Mouse (Mus musculus) left cerebral cortex, adult 18-20 months (tissue): ENCODE results near the gene Asprv1. TPM values are rescaled to one million over a fixed set of nuclear protein-coding genes. Genes with fewer than 3 reads are reported as not detected.

ENCODE experiments used
- DNase-seq, 2 experiments: peaks; one replicate each; pipeline ENCODE4 v3.0.0; 2021 to 2022; ENCODE audit warnings: low spot score in 2 of 2, mixed read lengths in 1 of 2
- total RNA-seq, 2 experiments: library from RNA; stranded (reverse); gene quantifications; 2 replicates each; pipeline ENCODE4 v1.2.3; 2021

The Asprv1 gene
- total RNA-seq, 2 experiments from 2014 or later: 1.4 to 1.7 TPM

DNA sequence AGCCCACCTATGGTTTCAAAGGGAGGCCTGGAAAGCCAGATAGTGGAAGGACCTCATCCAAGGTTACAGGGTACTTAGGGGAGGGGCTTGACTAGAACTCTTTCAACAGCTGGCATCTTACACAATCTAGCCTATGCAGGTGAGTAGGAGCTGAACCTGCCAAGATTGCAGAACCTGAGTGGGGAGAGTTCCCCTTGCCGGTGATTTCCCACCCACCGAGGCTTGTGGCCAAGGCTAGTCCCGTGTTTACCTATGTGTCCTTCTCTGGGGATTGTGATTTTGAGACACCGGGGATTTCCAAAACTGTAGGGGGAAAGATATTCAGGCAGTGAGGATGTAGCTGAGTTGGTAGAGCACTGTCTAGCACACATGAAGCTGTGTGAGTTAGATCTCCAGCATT, 12.7 kb upstream of the Asprv1 start:
- DNase-seq: no peak

DNA sequence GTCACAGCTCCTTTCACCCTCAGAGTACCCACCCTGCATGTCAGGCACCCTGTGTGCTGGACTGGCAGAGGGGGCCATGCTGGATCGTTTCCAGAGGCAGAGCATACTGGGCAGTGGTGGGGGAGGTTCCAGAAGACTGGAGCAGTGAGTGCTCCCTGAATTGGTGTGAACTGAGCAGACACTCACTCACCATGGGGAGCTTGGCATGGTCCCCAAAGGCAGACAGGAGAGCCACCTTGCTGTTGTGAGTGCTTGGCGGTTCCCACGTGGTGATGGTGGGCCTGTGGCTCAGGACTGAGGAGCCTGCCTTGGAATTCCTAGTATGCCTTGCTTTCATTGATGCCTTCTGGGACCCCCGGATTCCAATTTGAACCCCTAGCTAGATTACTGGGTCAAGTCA, 4.8 kb upstream of the Asprv1 start:
- DNase-seq: no peak

DNA sequence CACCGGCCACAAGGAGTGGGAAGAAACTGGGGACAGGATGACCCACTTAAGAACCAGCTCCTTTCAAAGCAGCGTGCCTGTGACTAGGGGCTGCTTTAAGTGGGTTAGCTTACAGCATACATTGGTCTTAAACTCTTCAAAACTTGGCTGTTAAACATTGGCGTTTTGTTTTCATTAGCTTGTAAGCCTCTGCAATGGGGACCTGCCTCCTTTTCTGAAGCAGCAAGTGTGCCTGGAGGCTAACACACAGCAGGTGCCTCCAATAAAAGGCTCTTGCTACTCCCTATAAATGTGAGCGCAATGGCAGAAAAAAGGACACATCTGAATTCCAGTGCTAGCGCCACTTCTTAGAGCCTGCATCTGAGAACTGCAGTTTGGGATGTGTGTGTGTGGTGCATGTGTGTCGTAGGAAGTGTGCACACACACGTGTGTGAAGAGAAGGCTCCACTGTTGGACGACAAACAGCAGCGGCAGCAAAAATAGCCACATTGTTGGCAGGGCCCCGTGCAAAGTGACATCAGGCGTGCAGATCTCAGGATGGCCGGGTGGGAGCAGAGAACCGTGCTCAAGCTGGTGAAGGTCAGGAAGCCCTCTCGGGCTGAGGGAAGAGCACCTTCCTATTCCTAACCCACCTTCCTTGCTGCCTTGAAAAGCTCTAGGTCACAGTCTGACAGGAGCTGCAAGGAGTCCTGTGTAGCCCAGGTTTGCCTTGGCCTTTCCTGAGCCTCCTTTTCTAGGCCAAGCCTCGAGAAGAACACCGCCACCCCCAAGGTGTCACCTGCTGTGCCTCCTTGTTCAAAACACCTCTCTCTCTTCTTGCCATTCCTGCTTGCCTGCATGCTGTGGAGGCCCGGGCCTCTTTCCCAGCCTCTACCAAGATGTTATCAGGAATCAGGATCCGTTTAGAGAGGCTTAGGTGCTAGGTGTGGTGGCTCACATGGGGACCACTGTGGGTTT, 3.6 kb upstream of the Asprv1 start:
- peak; percentile 25 to 46 for DNase-seq

DNA sequence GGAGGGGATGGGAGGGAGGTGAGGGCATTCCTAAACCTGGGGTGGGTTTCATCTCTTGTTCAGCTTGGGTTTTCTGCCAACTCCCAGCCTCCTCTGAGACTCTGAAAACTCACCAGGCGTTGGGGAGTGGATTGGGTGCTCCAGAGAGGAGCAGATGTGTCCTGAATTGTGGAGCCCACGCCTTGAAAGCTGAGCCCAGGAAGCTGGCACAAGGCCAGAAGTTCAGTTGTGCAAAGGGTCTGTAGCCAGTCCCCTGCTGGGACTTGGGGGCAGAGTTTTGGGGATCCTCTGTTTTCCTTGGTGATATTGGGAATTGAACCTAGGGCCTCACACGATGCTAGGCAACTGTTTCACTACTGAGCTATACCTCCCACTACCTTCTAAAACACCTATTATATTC, 2.2 kb downstream of the Asprv1 start:
- no peak for DNase-seq

DNA sequence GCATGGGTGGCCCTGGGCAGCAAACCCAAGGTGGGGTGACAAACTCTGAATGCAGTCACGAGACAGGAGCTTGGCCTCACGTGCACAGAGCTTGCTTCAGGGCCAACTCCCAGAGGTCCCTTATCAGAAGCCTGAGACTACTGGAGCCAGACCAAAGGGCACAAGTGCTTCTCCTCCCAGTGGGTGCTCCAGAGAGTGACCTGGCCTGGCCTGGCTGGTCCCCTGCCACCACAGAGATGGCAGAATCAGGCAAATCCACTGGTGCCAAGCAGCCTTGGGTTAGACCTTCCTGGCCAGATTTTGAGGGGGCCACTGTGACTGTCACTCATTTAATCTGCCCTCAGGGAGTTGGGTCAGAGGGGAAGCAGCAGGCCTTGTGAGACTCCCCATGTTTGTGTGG, 8.5 kb downstream of the Asprv1 start:
- no peak for DNase-seq

DNA sequence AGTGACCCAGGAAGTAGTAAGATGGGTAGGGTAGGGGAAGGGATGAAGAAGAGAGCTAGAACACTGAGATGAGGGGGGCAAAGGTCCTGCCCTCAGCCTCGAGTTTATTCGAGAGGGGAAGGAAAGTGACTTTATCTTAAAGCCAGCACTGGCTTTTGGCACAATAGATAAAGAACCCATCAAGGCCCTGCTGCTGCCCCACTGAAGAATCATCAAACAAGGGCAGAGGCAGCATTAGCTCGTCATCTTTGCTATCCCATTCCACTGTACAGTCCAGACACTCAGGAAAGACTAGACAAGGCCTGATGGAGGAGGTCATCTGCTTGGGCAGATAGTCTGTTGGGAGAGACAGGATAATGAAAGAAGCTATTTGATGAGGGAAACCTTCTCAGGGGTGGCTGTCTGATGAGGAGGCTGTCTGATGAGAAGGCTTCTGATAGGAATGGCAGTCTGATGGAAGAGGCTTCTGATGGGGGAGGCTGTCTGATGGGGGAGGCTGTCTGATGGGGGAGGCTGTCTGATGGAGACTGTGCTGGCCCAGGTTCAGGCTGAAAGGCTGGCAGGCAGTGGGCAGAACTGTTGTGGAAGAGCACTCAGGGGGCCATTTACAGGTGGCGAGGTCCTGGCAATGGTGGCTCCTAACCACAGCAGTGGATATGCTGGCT, 9.3 kb downstream of the Asprv1 start:
- no peak for DNase-seq

DNA sequence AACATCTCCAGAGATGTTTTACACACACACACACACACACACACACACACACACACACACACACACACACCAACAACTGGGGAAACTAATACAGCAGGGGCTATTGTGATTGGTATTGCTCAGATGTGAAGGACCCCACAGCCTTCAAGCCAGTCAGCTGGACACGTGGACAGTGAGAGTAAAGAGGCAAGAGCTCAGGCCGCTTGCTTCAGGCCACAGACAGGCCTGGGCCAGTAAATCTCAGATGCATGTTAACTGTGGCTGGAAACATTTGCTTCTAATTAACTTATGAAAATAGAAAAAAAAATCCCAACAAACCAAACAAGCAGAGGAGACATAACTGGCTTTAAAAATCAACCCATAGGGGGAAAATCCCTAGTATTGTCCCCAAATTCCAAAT, 9.9 kb downstream of the Asprv1 start:
- no peak for DNase-seq

DNA sequence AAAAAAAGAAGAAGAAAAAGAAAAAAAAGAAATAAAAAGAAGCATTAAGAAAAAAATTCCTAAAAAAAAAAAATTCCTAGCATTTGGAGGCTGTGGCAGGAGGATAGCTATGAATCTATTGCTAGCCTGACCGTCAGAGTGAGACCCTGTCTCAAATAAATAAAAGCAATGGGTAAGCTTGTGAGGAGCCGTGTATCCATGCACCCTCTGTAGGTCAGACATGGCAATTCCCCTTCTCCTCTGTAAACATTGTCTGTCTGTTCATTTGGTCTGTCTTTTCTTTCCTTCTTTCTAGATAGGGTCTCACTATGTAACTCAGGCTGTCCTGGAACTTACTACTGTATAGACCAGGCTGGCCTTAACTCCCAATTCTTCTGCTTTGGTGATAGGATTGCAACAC, 10.5 kb downstream of the Asprv1 start:
- DNase-seq: no peak

DNA sequence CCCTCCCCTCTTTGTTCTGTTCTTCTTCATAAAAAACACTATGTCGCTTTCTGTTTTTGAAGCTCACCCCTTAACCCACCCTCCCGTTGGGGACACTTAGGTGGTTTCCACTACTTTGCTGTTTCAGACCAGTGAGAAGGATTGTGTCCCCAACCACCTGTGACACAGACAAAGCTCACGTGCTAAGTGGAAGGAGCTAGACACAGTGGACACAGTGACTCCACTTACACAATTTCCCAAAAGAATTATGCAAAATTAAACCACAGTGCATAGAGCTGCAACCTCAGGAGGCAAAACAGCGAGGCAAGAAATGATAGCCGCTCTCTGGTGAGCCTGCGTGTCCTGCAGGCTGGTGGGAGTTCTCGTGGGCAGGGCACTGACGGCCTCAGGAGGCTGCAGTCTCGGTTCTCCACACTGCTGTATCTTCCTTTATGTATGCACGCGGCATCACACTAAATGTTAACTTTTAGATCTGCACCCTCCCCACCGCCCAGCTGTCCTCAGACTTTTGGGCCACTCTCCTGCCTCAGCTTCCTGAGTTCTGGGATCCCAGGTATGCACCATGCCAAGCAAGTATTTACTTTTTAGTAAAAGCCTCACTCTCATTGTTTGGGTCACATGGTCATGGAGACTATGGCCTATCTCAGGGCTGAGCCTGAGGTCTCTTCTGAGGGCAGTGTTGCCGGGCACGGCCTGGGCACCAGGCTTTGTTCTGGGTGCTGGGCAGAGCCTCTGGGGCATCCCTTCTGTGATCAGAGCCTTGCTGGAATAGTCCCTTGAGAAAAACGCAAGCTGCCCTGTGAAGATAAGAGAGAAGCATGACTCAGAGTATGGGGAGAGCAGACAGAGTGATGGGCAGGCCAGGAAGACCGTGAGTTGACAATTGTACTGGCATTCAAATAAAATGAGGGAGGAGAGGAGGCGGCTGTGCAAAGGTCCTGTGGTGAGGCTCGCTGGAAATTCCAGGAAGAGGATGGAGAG, 11.5 kb downstream of the Asprv1 start:
- no peak for DNase-seq

DNA sequence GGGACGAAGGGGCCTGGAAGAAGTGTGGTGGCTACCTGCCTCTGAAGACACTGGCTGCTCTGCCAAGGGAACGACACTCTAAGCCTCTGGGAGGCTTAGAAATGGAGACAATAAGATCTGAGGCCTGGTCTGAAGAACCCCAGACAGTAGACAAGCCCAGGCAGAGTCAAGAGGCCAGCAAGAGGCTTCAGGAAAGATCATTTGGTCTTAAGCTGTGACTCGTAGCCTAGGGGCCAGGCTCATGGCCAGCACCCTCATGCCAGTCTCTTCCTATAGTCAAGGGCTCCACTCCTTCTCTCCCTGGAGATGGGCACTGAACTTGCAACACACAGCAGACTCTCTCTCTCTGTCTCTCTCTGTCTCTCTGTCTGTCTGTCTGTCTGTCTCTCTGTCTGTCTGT, 12.2 kb downstream of the Asprv1 start:
- DNase-seq: no peak

DNA sequence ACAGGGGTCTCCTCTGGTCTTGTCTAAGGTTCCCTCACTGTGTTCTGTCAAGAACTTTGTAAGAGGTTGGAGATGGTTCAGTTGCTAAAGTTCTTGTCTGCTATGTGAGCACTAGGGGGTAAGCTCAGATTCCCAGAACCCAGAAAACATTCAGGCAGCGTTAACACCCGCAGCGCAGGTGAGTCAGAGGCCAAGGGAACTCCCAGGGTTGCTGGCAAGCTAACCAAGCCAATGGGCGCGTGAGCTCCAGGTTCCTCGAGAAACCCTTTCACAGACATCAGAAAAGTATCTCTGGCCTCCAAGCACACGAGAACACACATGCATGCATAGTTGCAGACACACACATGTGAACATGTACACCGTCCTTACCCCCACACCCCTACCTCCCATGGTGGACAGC, 12.8 kb downstream of the Asprv1 start:
- DNase-seq: no peak

DNA sequence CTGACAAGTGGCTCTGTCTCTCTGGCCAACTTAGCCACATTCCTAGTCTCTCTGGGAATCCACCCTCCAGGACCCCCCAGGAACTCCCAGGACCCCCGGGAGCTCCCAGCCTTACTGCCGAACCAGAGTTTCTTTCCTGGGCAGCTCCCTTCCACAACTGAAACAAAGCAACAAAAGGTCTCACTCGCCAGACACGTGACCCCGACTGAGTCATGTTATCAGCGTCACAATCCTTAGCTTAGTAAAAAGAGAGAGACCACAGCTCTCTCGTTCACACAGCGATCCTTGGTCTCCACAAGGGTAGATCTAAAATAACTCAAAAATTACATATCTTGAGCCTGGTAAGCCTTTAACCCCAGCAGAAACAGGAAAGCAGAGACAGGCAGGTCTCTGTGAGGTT, 13.8 kb downstream of the Asprv1 start:
- DNase-seq: no peak

DNA sequence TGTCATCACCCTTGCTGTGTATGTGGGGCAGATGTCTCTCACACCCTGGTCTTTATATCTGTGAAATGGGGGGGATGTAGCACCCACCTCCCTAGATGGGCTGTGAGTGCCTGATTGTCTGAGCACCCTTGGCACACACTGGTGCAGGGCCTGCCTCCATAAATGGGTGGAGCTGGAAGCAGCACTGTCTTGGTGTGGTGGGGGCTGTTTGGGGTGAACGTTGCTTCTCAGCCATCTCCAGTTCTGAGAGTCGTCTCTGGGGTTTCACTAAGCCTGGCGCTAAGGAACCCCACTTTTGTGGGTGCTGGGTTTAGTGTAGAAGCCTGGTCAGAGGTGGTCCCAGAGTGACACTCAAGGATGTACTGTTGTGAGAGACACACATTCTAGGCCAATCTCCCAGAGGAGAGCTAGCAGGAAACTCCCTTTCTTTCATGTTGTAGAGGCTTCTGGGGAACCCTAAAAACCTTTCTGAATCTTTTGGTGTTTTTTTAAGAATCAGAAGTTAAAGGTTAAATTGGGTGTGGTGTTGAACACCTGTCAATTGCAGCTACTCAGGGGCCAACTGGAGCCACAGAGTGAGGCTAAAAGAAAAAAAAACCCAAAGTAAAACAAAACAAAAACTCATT, 16.9 kb downstream of the Asprv1 start:
- no peak for DNase-seq

DNA sequence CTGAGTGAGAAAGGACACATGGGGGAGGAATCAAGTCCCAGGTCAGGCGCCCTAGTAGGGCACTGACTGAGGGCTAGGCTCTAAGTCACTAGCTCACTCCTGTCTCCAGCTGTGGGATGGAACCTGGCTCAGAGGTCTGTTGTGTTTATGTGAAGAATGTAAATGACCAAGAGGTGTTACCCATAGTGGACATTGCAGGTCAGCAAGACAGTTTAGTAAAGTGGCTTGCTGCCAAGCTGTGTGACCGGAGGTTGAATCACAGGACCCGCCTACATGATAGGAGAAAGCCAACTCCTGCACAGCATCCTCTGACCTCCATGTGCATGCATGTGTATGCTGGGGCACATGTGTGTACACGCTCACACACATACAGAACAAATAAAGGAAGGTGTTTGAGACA, 17.6 kb downstream of the Asprv1 start:
- DNase-seq: no peak

DNA sequence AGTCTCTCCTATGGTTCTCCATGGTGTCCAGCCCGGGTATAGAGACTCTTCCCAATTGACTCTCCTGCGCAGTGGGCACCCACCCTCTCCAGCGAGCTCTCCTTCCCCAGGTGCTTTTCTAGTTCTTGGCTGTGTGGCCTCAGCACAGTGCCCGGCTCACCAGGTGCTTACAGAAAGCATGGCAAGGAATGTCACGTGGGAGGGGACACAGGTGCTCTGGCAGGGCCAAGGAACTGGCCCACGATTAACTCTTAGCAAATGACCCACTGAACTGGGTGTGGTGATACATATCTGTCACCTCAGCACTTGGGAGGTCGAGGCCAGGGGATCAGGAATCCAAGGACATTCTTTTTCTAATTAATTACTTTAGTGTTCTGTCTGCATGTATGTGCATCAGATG, 18.2 kb downstream of the Asprv1 start:
- DNase-seq: no peak

DNA sequence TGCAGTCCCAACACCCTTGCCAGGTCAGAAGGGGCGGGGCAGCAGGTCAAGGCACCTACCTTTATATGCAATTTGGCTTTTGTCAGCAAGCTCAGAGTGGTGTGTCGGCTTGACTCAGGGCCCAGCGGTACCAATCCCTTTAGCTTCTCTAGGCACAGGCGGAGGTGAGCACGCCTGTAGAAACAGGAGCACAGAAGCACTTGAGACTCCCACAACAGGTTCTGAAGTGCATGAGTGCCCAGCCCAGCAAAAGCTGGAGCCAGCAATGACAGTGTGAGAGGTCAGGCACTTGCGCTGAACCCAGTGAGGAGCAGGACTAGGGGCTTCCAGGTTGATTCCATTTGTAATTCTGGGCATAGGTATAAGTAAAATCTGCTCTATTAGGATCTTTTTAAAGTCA, 25.1 kb downstream of the Asprv1 start:
- no peak for DNase-seq

DNA sequence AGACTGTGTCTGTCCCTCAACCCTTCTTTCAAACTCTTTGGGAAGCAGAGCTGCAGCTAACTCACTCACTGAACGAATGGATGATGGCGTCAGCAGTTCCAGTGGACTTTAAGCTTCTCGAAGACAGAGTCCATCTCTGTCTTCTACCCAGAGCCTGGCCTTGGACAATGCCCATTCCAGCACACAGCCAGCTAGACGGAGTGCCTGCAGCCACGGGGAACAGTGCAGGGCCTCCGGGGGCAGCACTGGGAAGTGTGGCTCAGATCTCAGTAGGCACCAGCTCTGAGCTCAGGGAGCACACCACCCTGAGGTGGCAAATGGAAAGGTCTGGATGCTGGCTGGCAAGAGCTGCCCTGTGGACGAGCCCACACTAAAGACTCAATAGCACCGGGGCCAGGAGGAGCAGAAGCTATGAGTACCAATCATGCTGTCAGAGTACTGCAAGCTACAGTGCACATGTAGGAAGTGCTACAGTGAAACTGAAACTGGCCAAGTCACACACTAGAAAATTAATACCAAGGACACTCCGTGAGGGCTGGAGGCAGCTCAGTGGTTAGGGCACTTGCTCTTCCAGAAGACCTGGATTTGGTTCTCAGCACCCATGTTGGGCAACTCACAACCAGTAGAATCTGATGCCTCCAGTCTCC, 26.4 kb downstream of the Asprv1 start:
- no peak for DNase-seq

DNA sequence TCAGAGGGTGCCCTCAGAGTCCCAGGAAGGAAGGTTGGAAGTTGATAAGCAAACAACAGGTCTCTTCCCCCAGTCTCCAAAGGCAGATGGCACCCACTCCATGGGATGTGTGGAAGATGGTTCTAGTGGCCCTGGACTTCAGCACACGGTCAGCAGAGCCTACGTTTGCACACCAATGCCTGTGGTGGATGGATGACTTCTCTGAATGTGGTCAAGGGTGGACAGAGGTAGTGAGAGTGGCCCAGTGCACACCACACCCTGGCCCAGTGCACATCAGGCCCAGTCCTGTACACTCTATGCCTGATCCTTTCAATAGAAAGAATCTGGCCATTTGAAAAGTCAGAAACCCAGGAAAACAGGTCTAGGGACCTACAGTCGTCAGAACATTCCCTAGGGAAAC, 30.5 kb downstream of the Asprv1 start:
- DNase-seq: no peak

DNA sequence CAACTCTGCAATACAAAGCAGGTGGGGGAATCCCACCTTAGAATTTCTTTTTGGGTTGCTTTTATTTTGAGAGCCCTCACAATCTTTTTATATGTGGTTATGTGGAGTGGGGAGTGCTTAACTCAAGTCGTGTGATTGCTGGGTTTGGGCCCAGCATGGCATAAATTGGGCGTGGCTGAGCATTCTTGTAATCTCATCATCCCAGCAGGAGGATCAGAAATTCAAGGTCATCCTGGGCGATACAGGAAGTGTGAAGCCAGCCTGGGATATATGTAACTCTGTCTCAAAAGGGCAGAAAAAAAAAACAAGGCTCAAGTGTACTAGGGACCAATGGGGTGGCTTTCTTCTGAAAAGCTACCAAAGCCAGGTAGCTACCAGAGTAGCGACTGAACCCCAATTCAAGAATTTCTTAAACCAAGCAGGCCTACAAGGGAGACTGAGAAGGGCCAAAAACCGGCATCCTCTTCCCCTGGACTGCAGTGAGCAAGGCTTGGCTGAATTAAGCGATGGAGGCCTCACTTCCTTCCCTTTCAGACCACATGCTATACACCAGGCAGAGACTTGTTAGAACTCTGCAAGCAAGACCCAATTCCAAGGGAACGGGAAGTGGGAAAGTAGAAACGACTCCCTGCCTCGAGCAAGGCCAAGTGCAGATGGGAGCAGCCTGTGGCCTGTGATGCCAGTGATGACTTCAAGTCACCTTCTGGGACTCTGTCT, 32.4 kb downstream of the Asprv1 start:
- DNase-seq: no peak

DNA sequence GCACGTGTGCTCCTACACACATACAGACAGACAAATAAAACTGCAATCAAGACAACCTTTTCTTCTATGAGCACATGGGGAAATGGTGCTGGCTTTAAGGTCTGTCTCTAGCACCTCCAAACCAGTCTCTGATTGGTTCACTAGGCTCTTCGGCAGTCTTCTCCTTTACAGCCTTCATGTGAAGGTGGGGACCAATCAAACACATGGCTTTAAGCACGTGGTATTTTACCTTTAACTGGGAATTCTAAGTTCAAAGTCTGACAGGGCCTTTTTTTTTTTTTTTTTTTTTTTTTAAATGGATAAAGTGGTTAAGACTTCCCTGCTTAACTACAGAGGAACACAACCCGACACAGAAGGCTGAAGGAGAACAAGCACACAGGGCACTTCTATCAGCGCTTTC, 37.1 kb downstream of the Asprv1 start:
- no peak for DNase-seq
